Comparison of ENCODE assay signal across 16 mouse cellular contexts in genomic region chr11:115107403-115107916, GRCm38 (mm10). TPM values are rescaled to one million over a fixed set of nuclear protein-coding genes. Genes with fewer than 3 reads are reported as not detected.
A peak's percentile ranks its signal among the peaks of the same experiment; 100 is the strongest.
DNase-seq lines count a peak whose midpoint lies in the region; ATAC-seq lines count a peak whose summit lies in the region.
"Had no signal": no experiment of that assay in that cellular context is flagged by ENCODE, and none has a peak within 500 bp of the region (broad histone marks: within the 10 kb centered on the region; RNA-seq: fewer than 3 reads in every experiment).

No protein-coding gene starts in this region.

- no peaks in the 10 kb centered on the region for H3K79me2 ChIP-seq in macrophage (ENCODE audit: inconsistent target)

- no peak overlapping the region for H3K27ac ChIP-seq in hindbrain, embryonic 14.5 days
- no peak overlapping the region for H3K27ac ChIP-seq in hindbrain, embryonic 10.5 days
- no peak overlapping the region for H3K27ac ChIP-seq in midbrain, embryonic 14.5 days (replicated peaks; ENCODE audit: low read depth, low read length)
- no peak overlapping the region for H3K27ac ChIP-seq in midbrain, embryonic 15.5 days
- peak overlapping the region; percentile 80 for H3K27ac ChIP-seq in macrophage
- H3K27ac ChIP-seq: kidney, embryonic 15.5 days; liver, embryonic 13.5 days had no signal

- WGBS in hindbrain, embryonic 14.5 days = 32% methylated on average over 4 of the region's 4 CpGs
- WGBS in hindbrain, embryonic 10.5 days = 60% methylated on average over 4 of the region's 4 CpGs
- 31% methylated on average over 4 of the region's 4 CpGs for WGBS in midbrain, embryonic 14.5 days
- 28% methylated on average over 4 of the region's 4 CpGs for WGBS in midbrain, embryonic 15.5 days
- 64% methylated on average over 3 of the region's 4 CpGs for WGBS in macrophage (ENCODE audit: missing documents)

- no peaks in the 10 kb centered on the region for H3K27me3 ChIP-seq in hindbrain, embryonic 14.5 days (ENCODE audit: control insufficient read depth, insufficient read depth, low read length)
- no peaks in the 10 kb centered on the region for H3K27me3 ChIP-seq in hindbrain, embryonic 10.5 days (ENCODE audit: insufficient read depth, poor library complexity, severe bottlenecking)
- no peaks in the 10 kb centered on the region for H3K27me3 ChIP-seq in midbrain, embryonic 14.5 days (ENCODE audit: control insufficient read depth, insufficient read depth, low read length)
- no peaks in the 10 kb centered on the region for H3K27me3 ChIP-seq in midbrain, embryonic 15.5 days (replicated peaks)
- H3K27me3 ChIP-seq: kidney, embryonic 15.5 days; liver, embryonic 13.5 days had no signal

- DNase-seq in hindbrain, embryonic 14.5 days (ENCODE audit: low spot score) = peak; percentile 75
- no peak for DNase-seq in hindbrain, embryonic 10.5 days (ENCODE audit: low spot score)
- DNase-seq in midbrain, embryonic 14.5 days = peak; percentile 80
- peak; percentile 47 for DNase-seq in ZHBTc4 (ENCODE audit: low read depth, low spot score)
- no peak for DNase-seq in ovary, adult 18-20 months (ENCODE audit: low spot score)
- DNase-seq: adrenal gland, adult 8-10 months; liver, embryonic 13.5 days; lung, postnatal 4 days had no signal

- no peaks in the 10 kb centered on the region for H3K9me3 ChIP-seq in hindbrain, embryonic 14.5 days (ENCODE audit: control insufficient read depth, low read length)
- H3K9me3 ChIP-seq in hindbrain, embryonic 10.5 days = no peaks in the 10 kb centered on the region
- no peaks in the 10 kb centered on the region for H3K9me3 ChIP-seq in midbrain, embryonic 14.5 days (ENCODE audit: control insufficient read depth, low read length)
- no peaks in the 10 kb centered on the region for H3K9me3 ChIP-seq in midbrain, embryonic 15.5 days
- H3K9me3 ChIP-seq: kidney, embryonic 15.5 days; liver, embryonic 13.5 days had no signal

- H3K4me3 ChIP-seq in hindbrain, embryonic 14.5 days (replicated peaks; ENCODE audit: low read length) = no peak overlapping the region
- no peak overlapping the region for H3K4me3 ChIP-seq in hindbrain, embryonic 10.5 days
- H3K4me3 ChIP-seq in midbrain, embryonic 14.5 days (replicated peaks; ENCODE audit: low read depth, low read length) = no peak overlapping the region
- H3K4me3 ChIP-seq in midbrain, embryonic 15.5 days = no peak overlapping the region
- no peak overlapping the region for H3K4me3 ChIP-seq in macrophage (ENCODE audit: inconsistent target)
- H3K4me3 ChIP-seq: kidney, embryonic 15.5 days; liver, embryonic 13.5 days had no signal

- H3K9ac ChIP-seq in hindbrain, embryonic 14.5 days = no peak overlapping the region
- no peak overlapping the region for H3K9ac ChIP-seq in midbrain, embryonic 14.5 days (replicated peaks; ENCODE audit: low read length)
- no peak overlapping the region for H3K9ac ChIP-seq in midbrain, embryonic 15.5 days
- H3K9ac ChIP-seq: kidney, embryonic 15.5 days; liver, embryonic 13.5 days had no signal

- no peak; the same call in 1 of the 2 replicates for ATAC-seq in hindbrain, embryonic 14.5 days (ENCODE audit: low FRiP score)
- no peak for ATAC-seq in midbrain, embryonic 14.5 days (ENCODE audit: low FRiP score, low TSS enrichment)
- no peak for ATAC-seq in midbrain, embryonic 15.5 days (replicated peaks)

- no peak overlapping the region for H3K4me2 ChIP-seq in hindbrain, embryonic 14.5 days (replicated peaks)
- H3K4me2 ChIP-seq in midbrain, embryonic 14.5 days (ENCODE audit: low read length) = no peak overlapping the region
- no peak overlapping the region for H3K4me2 ChIP-seq in midbrain, embryonic 15.5 days
- H3K4me2 ChIP-seq: kidney, embryonic 15.5 days; liver, embryonic 13.5 days had no signal

- no peaks in the 10 kb centered on the region for H3K4me1 ChIP-seq in hindbrain, embryonic 14.5 days (replicated peaks; ENCODE audit: control insufficient read depth, insufficient read depth, low read length)
- H3K4me1 ChIP-seq in hindbrain, embryonic 10.5 days (replicated peaks) = peaks cover 15% of the 10 kb centered on the region
- peaks cover 7% of the 10 kb centered on the region; the same call in 1 of the 2 replicates for H3K4me1 ChIP-seq in midbrain, embryonic 14.5 days (ENCODE audit: control insufficient read depth, insufficient read depth, low read length)
- peaks cover 4% of the 10 kb centered on the region; the same call in 1 of the 2 replicates for H3K4me1 ChIP-seq in midbrain, embryonic 15.5 days
- H3K4me1 ChIP-seq: kidney, embryonic 15.5 days; liver, embryonic 13.5 days had no signal

- no peaks in the 10 kb centered on the region for H3K36me3 ChIP-seq in hindbrain, embryonic 14.5 days (replicated peaks; ENCODE audit: control insufficient read depth, insufficient read depth)
- no peaks in the 10 kb centered on the region for H3K36me3 ChIP-seq in hindbrain, embryonic 10.5 days
- no peaks in the 10 kb centered on the region for H3K36me3 ChIP-seq in midbrain, embryonic 14.5 days (ENCODE audit: control insufficient read depth, insufficient read depth, low read length)
- H3K36me3 ChIP-seq in midbrain, embryonic 15.5 days (replicated peaks) = no peaks in the 10 kb centered on the region
- no peaks in the 10 kb centered on the region for H3K36me3 ChIP-seq in macrophage (ENCODE audit: inconsistent target)
- H3K36me3 ChIP-seq: kidney, embryonic 15.5 days; liver, embryonic 13.5 days had no signal

RNA-seq across cellular contexts. Expression of gene Rab37, which starts 16.2 kb away (rescaled TPM):
- polyA plus RNA-seq in hindbrain, embryonic 14.5 days (2014; fragmentation: Nextera tagmentation; extraction: Ambion mirVana) = 0.59 and 0.66 TPM in 2 replicates
- 0.44 and 1.4 TPM in 2 replicates for polyA plus RNA-seq in hindbrain, embryonic 10.5 days (2016; fragmentation: Nextera tagmentation; extraction: Ambion mirVana)
- polyA plus RNA-seq in midbrain, embryonic 14.5 days (2014; fragmentation: Nextera tagmentation; extraction: Ambion mirVana) = 0.26 and 0.83 TPM in 2 replicates
- 0.49 and 1.1 TPM in 2 replicates for polyA plus RNA-seq in midbrain, embryonic 15.5 days (2015; fragmentation: Nextera tagmentation; extraction: Ambion mirVana)
- total RNA-seq in macrophage (2018; cell fraction: chromatin; rRNA removed) = 1 to 10 TPM in 3 of 26 experiments, under 1 TPM in 10, not detected in 13; 0.36 to 1.7 (median 0.81) TPM
- 1 to 10 TPM in 6 of 26 experiments, under 1 TPM in 20; 0.53 to 1.4 (median 0.88) TPM for total RNA-seq in macrophage (2018; cell fraction: cytosol; rRNA removed)
- total RNA-seq in macrophage (2018; cell fraction: nucleus; rRNA removed) = 1 to 10 TPM in 4 of 26 experiments, under 1 TPM in 19, not detected in 3; 0.23 to 1.5 (median 0.68) TPM
- 0.43 to 1.1 TPM (median 0.64 TPM) in 3 replicates for polyA plus RNA-seq in macrophage (2018)

RNA-seq across cellular contexts. Expression of gene Cd300lf, which starts 26.3 kb away (rescaled TPM):
- not detected in 2 replicates for polyA plus RNA-seq in hindbrain, embryonic 14.5 days (2014; fragmentation: Nextera tagmentation; extraction: Ambion mirVana)
- 0.11 TPM in 1 of 2 replicates, not detected in the other for polyA plus RNA-seq in hindbrain, embryonic 10.5 days (2016; fragmentation: Nextera tagmentation; extraction: Ambion mirVana)
- not detected in 2 replicates for polyA plus RNA-seq in midbrain, embryonic 14.5 days (2014; fragmentation: Nextera tagmentation; extraction: Ambion mirVana)
- polyA plus RNA-seq in midbrain, embryonic 15.5 days (2015; fragmentation: Nextera tagmentation; extraction: Ambion mirVana) = 0.20 and 0.27 TPM in 2 replicates
- total RNA-seq in macrophage (2018; cell fraction: chromatin; rRNA removed) = 100 to 1,000 TPM in 23 of 26 experiments, 10 to 100 TPM in 3; 48.1 to 568 (median 332) TPM
- total RNA-seq in macrophage (2018; cell fraction: cytosol; rRNA removed) = 100 to 1,000 TPM in 6 of 26 experiments, 10 to 100 TPM in 20; 54.6 to 145 (median 88.2) TPM
- 100 to 1,000 TPM in 24 of 26 experiments, 10 to 100 TPM in 2; 52.4 to 465 (median 283) TPM for total RNA-seq in macrophage (2018; cell fraction: nucleus; rRNA removed)
- polyA plus RNA-seq in macrophage (2018) = 76.9 to 122 TPM (median 90.4 TPM) in 3 replicates

RNA-seq across cellular contexts. Expression of gene Cd300e, which starts 45.5 kb away (rescaled TPM):
- polyA plus RNA-seq in hindbrain, embryonic 14.5 days (2014; fragmentation: Nextera tagmentation; extraction: Ambion mirVana) = 0.16 TPM in 1 of 2 replicates, not detected in the other
- polyA plus RNA-seq in hindbrain, embryonic 10.5 days (2016; fragmentation: Nextera tagmentation; extraction: Ambion mirVana) = not detected in 2 replicates
- polyA plus RNA-seq in midbrain, embryonic 14.5 days (2014; fragmentation: Nextera tagmentation; extraction: Ambion mirVana) = not detected in 2 replicates
- polyA plus RNA-seq in midbrain, embryonic 15.5 days (2015; fragmentation: Nextera tagmentation; extraction: Ambion mirVana) = not detected in 2 replicates
- 1 to 10 TPM in 13 of 26 experiments, not detected in 13; 1.1 to 5.0 (median 2.8) TPM for total RNA-seq in macrophage (2018; cell fraction: chromatin; rRNA removed)
- total RNA-seq in macrophage (2018; cell fraction: cytosol; rRNA removed) = 10 to 100 TPM in 13 of 26 experiments, under 1 TPM in 13; 0.13 to 26.6 (median 5.3) TPM
- 10 to 100 TPM in 7 of 26 experiments, 1 to 10 TPM in 7, under 1 TPM in 3, not detected in 9; 0.28 to 30.9 (median 9.5) TPM for total RNA-seq in macrophage (2018; cell fraction: nucleus; rRNA removed)
- polyA plus RNA-seq in macrophage (2018) = 0.23 to 1.8 TPM (median 0.40 TPM) in 3 replicates
- total RNA-seq: granulocyte monocyte progenitor cell, adult 5-6 weeks; left cerebral cortex, postnatal 25 days had no signal
- polyA plus RNA-seq: kidney, embryonic 15.5 days had no signal

RNA-seq across cellular contexts. Expression of gene Slc9a3r1, which starts 55.7 kb away (rescaled TPM):
- polyA plus RNA-seq in hindbrain, embryonic 14.5 days (2014; fragmentation: Nextera tagmentation; extraction: Ambion mirVana) = 60.5 and 65.9 TPM in 2 replicates
- 39.6 and 49.8 TPM in 2 replicates for polyA plus RNA-seq in hindbrain, embryonic 10.5 days (2016; fragmentation: Nextera tagmentation; extraction: Ambion mirVana)
- polyA plus RNA-seq in midbrain, embryonic 14.5 days (2014; fragmentation: Nextera tagmentation; extraction: Ambion mirVana) = 44.3 and 46.6 TPM in 2 replicates
- 46.4 and 54.6 TPM in 2 replicates for polyA plus RNA-seq in midbrain, embryonic 15.5 days (2015; fragmentation: Nextera tagmentation; extraction: Ambion mirVana)
- 100 to 1,000 TPM in 8 of 26 experiments, 10 to 100 TPM in 18; 30.3 to 205 (median 67.7) TPM for total RNA-seq in macrophage (2018; cell fraction: chromatin; rRNA removed)
- total RNA-seq in macrophage (2018; cell fraction: cytosol; rRNA removed) = 100 to 1,000 TPM; 153 to 311 (median 221) TPM
- total RNA-seq in macrophage (2018; cell fraction: nucleus; rRNA removed) = 100 to 1,000 TPM in 15 of 26 experiments, 10 to 100 TPM in 11; 74.2 to 183 (median 104) TPM
- polyA plus RNA-seq in macrophage (2018) = 158 to 302 TPM (median 169 TPM) in 3 replicates

RNA-seq across cellular contexts. Expression of gene Cd300ld3, which starts 59.3 kb away (rescaled TPM):
- not detected in 2 replicates for polyA plus RNA-seq in hindbrain, embryonic 14.5 days (2014; fragmentation: Nextera tagmentation; extraction: Ambion mirVana)
- not detected in 2 replicates for polyA plus RNA-seq in hindbrain, embryonic 10.5 days (2016; fragmentation: Nextera tagmentation; extraction: Ambion mirVana)
- not detected in 2 replicates for polyA plus RNA-seq in midbrain, embryonic 14.5 days (2014; fragmentation: Nextera tagmentation; extraction: Ambion mirVana)
- not detected in 2 replicates for polyA plus RNA-seq in midbrain, embryonic 15.5 days (2015; fragmentation: Nextera tagmentation; extraction: Ambion mirVana)
- 100 to 1,000 TPM in 5 of 26 experiments, 10 to 100 TPM in 21; 11.0 to 163 (median 62.6) TPM for total RNA-seq in macrophage (2018; cell fraction: chromatin; rRNA removed)
- total RNA-seq in macrophage (2018; cell fraction: cytosol; rRNA removed) = 100 to 1,000 TPM; 372 to 721 (median 507) TPM
- 100 to 1,000 TPM in 25 of 26 experiments, 10 to 100 TPM in 1; 38.0 to 419 (median 221) TPM for total RNA-seq in macrophage (2018; cell fraction: nucleus; rRNA removed)
- polyA plus RNA-seq in macrophage (2018) = 341 to 1,001 TPM (median 699 TPM) in 3 replicates
- total RNA-seq: granulocyte monocyte progenitor cell, adult 5-6 weeks had no signal
- polyA plus RNA-seq: heart, postnatal 0 days; intestine, embryonic 14.5 days; kidney, embryonic 15.5 days; liver, embryonic 13.5 days; thymus, postnatal 0 days had no signal

Comparison
In these comparisons a context has a peak if more than half of its experiments do, and no peak if none do; other contexts are left out.
1. DNase-seq: peak in hindbrain, embryonic 14.5 days (single experiment), midbrain, embryonic 14.5 days (single experiment) and ZHBTc4 (single experiment); none in hindbrain, embryonic 10.5 days (single experiment) and ovary, adult 18-20 months (single experiment).
2. RNA of gene Cd300lf, which starts 26.3 kb away (polyA plus RNA-seq): 76.9 to 122 TPM in macrophage; 0.20 to 0.27 TPM in midbrain, embryonic 15.5 days, not detected in midbrain, embryonic 14.5 days, not detected in hindbrain, embryonic 14.5 days and 0.11 TPM in hindbrain, embryonic 10.5 days; every median in the first group is over 10 times any median in the second.